Mouse (Mus musculus) liver, embryonic 14.5 days (tissue): ENCODE measurements around the gene Acnat1. TPM values are rescaled to one million over a fixed set of nuclear protein-coding genes. Genes with fewer than 3 reads are reported as not detected.
"Not testable (repeated sequence)": the region's sequence is repeated elsewhere in the genome, so short reads cannot be mapped to it uniquely, and the experiment has no call there.

Experiments used
- ATAC-seq: fragments of 200-750 bp; cut with Nextera tagmentation; 2 replicates; pipeline ENCODE4 v1.8.0; 2017; ENCODE audit warnings: moderate number of reproducible peaks, mild to moderate bottlenecking, moderate library complexity; ENCODE audit not compliant: insufficient read depth
- DNase-seq, 3 experiments: peaks; one replicate each; pipeline ENCODE4 v3.0.0-alpha.2; 2012 to 2013; ENCODE audit warnings: low read depth in 3 of 3, low spot score in 3 of 3
- H3K27ac ChIP-seq: fragments of 300-500 bp; sonication (generic); 2 replicates; pipeline ENCODE4 v1.5.1; 2014; ENCODE audit warnings: moderate library complexity, mild to moderate bottlenecking, control low read depth, inconsistent platforms
- H3K27me3 ChIP-seq: fragments of 300-500 bp; sonication (generic); 2 replicates; pipeline ENCODE4 v1.6.1; 2014; ENCODE audit warnings: mild to moderate bottlenecking, low read length, moderate library complexity; ENCODE audit not compliant: control insufficient read depth, insufficient read depth
- H3K36me3 ChIP-seq: fragments of 300-500 bp; sonication (generic); replicated peaks from 2 replicates; pipeline ENCODE4 v1.6.1; 2014; ENCODE audit warnings: low read depth; ENCODE audit not compliant: control insufficient read depth, insufficient read depth
- H3K4me1 ChIP-seq, 2 experiments: fragments of 200-500 bp in 1 of 2; fragments of 300-500 bp in 1 of 2; sonication (generic) in 1 of 2; replicated peaks; 2 replicates each; pipeline ENCODE4 v1.6.1; 2012 to 2014; ENCODE audit warnings: antibody characterized with exemption in 1 of 2, inconsistent platforms in 1 of 2, low read length in 1 of 2; ENCODE audit not compliant: control insufficient read depth in 2 of 2, insufficient read depth in 2 of 2
- H3K4me2 ChIP-seq: fragments of 300-500 bp; sonication (generic); 2 replicates; pipeline ENCODE4 v1.6.1; 2014; ENCODE audit warnings: low read depth, mild to moderate bottlenecking, control low read depth, moderate library complexity
- H3K4me3 ChIP-seq, 2 experiments: fragments of 200-500 bp in 1 of 2; fragments of 300-500 bp in 1 of 2; sonication (generic) in 1 of 2; 2 replicates each; pipeline ENCODE4 v1.5.1; 2012 to 2014; ENCODE audit warnings: low read depth in 2 of 2, low read length in 2 of 2, mild to moderate bottlenecking in 2 of 2, control low read depth in 1 of 2, inconsistent platforms in 1 of 2, moderate library complexity in 1 of 2; ENCODE audit not compliant: insufficient read depth in 1 of 2
- H3K9ac ChIP-seq: fragments of 300-500 bp; sonication (generic); replicated peaks from 2 replicates; pipeline ENCODE4 v1.6.1; 2014; ENCODE audit warnings: mild to moderate bottlenecking, control low read depth, moderate library complexity
- H3K9me3 ChIP-seq: fragments of 300-500 bp; sonication (generic); 2 replicates; pipeline ENCODE4 v1.6.1; 2016; ENCODE audit warnings: low read length, mixed read lengths; ENCODE audit not compliant: control insufficient read depth
- CTCF ChIP-seq: IDR thresholded peaks from 2 replicates; pipeline ENCODE4 v1.5.1; 2016; ENCODE audit warnings: antibody characterized with exemption, low read depth, control low read depth
- EP300 ChIP-seq: IDR thresholded peaks from 2 replicates; pipeline ENCODE4 v1.6.1; 2016; ENCODE audit warnings: antibody characterized with exemption, low read depth
- WGBS: fragments of 180-500 bp; shearing (Covaris S2); extraction: QIAGEN DNeasy Blood & Tissue Kit; methylation state at CpG from one replicate; pipeline ENCODE4 v1.1.7; 2014; ENCODE audit not compliant: insufficient replicate concordance; 5-methylcytosine and 5-hydroxymethylcytosine counted together
- polyA plus RNA-seq, 2 experiments: library from polyadenylated mRNA; depleted of rRNA in 1 of 2; stranded (reverse) in 1 of 2; unstranded in 1 of 2; fragments of >200 nt; fragmentation: Nextera tagmentation in 1 of 2; extraction: Ambion mirVana in 1 of 2; gene quantifications; 2 replicates each; pipeline versions ENCODE4 v1.2.1 to v1.2.3; 2012 to 2014

Gene Acnat1
- polyA plus RNA-seq, 2 experiments: 0.11 to 1.2 TPM

- no peak for DNase-seq
- Histone ChIP-seq H3K9ac (0 out of 2 replicates have a peak overlapping the region, but pooled peaks have one; percentile 6), H3K27ac (peak overlapping the region; percentile 20; the same call in 1 of the 2 replicates), H3K9me3 (no peaks in the 10 kb centered on the region), H3K36me3 (no peaks in the 10 kb centered on the region), H3K4me3 (no peak overlapping the region; a peak in 1 of 4 replicates), H3K4me2 (peak overlapping the region; percentile 24), H3K4me1 (peaks cover 15 to 42% of the 10 kb centered on the region in 2 experiments), H3K27me3 (no peaks in the 10 kb centered on the region)
- ATAC-seq: no peak
- 42% methylated on average over 21 of the region's 21 CpGs for WGBS
- TF ChIP-seq CTCF (no peak), EP300 (no peak)
Observed at GRCm38 (mm10) chr4:49480104-49480760, 6.5 kb upstream of the Acnat1 start.

DNA sequence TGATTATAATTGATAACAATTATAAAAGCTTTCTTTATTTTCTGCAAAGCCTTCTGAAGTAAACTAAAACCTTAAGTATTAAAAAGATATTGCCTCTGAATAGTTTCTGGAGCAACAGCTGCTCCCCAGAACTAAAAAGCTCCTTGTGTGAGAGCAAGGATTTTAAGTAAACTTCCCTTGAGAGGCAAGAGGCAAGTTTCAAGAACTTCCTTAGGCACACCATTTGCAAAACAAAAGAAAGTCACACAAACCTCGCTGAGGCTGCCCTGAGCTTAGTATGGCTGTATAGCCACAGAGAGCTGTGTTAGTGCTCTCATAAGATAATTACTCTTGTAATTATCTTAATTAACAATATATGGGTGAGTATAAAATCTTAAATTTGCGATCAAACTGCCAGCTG, 5.3 kb upstream of the Acnat1 start:
- H3K4me1 ChIP-seq: peaks cover 27 to 53% of the 10 kb centered on the region in 2 experiments

DNA sequence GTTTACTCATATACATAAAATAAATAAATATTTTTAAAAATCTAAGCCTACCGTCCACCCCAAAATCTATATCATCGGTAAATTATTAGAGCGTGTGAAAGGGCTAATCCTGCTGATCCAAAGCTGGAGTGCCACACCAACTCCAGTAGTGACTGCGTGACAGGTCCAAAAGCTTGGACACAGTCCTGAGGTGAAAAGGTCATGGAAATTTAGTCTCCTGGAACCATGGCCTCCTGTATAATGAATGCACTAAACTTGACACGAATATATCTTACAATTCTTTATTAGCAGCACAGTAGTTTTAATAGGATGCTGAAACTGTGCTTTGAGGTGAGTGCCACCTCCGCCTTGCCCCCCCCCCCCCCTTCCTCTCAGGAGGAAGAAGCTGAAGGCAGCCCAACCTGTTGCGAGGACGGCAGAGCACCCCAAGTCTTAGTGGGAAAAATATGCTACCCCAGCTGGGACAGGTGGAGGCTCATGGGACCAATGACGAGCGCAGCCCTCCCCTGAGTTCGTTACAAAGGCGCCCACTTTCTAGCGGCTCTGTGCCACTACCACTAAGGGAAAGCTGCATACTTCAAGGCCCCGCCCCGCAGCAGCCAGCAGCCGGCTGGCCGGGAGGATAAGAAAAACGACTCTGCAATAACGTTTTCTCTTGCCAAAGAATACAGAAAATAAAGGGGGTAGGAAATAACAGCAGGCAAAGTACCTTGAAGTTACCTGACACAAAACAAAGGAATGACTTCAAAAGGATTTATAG, 4.6 kb upstream of the Acnat1 start:
- Histone ChIP-seq H3K9me3 (no peaks in the 10 kb centered on the region), H3K27ac (peak overlapping the region; percentile 52), H3K36me3 (no peaks in the 10 kb centered on the region), H3K27me3 (no peaks in the 10 kb centered on the region), H3K4me1 (peaks cover 31 to 60% of the 10 kb centered on the region in 2 experiments), H3K4me3 (peak overlapping the region; percentile 40 to 42), H3K9ac (peak overlapping the region; percentile 68), H3K4me2 (peak overlapping the region; percentile 69)
- peak; percentile 76 for ATAC-seq
- WGBS: 14% methylated on average over 19 of the region's 19 CpGs
- peak; percentile 62 to 65 (median 65) for DNase-seq
- TF ChIP-seq EP300 (peak; percentile 82), CTCF (no peak)

More for the DNA sequence above, 5.3 kb upstream of the Acnat1 start:
- not testable (repeated sequence) for H3K9me3 ChIP-seq, H3K27me3 ChIP-seq, ATAC-seq, H3K36me3 ChIP-seq, DNase-seq, H3K4me3 ChIP-seq
- Histone ChIP-seq H3K27ac (peak overlapping the region; percentile 52), H3K9ac (peak overlapping the region; percentile 9; the same call in 1 of the 2 replicates), H3K4me2 (peak overlapping the region; percentile 69)
- WGBS: 19% methylated on average over 2 of the region's 2 CpGs

DNA sequence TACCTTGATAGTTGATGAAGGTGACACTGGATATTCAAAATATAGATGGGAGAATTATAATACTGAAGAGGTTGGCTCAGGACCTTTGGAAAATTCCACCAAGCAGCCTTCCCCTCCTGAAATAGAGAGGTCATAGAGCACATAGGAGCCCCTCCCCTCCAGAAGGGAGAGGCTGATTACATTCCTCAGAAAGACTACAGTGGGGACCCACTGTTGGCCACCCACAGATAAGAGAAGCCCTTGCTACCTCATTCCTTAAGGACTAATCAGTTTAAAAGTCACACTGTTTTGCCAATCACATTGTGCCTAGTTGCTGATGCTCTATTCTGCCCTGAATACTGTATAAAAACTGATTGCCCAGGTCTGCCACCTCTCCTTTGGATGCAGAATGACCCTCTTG, 871 bp upstream of the Acnat1 start:
- peak overlapping the region; percentile 31; the same call in 1 of the 2 replicates for H3K9ac ChIP-seq
- peak overlapping the region; percentile 56 for H3K4me2 ChIP-seq
- no peaks in the 10 kb centered on the region for H3K9me3 ChIP-seq
- H3K27ac ChIP-seq: peak overlapping the region; percentile 79
- ATAC-seq: peak; percentile 88
- H3K27me3 ChIP-seq: no peaks in the 10 kb centered on the region
- peak; percentile 52 to 57 (median 56) for DNase-seq
- no peaks in the 10 kb centered on the region for H3K36me3 ChIP-seq
- H3K4me1 ChIP-seq: peaks cover 34 to 47% of the 10 kb centered on the region in 2 experiments
- TF ChIP-seq CTCF (no peak), EP300 (peak; percentile 81)
- H3K4me3 ChIP-seq: peak overlapping the region in 1 of 2 experiments; percentile 12; a peak in 1 of 4 replicates

DNA sequence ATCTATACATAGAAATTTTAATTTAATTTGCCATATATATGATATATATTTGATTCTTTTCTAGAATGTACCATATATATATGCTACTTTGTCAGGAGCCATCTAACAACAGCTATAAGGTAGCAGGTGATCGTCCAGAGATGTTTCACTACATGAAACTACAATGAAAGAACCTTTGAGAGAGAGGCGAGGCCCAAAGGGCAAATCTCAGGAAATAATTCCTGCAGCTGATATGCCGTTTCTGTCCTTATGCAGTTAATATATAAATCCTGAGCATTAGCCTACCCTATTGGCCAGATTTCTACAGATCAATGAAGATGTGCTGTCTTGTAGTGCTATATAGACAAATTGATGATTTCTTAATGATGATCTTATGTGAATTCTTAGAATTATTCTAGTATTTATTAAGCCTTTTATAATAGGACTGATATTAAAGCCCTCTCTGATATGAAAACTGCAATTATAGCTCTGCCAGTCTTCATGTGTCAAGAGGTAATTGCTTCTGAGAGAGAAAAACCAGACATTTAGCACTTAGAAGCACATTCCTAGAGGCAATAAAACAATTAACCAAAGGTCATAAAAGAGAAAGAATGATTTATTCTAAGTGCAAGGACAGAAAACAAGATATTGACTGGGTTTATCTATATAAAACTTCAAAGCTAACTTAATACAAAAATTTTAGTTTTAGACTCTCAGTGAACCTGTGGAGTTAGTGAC, 4.1 kb downstream of the Acnat1 start:
- TF ChIP-seq EP300 (no peak), CTCF (no peak)
- H3K9me3 ChIP-seq: no peaks in the 10 kb centered on the region
- no peak overlapping the region for H3K9ac ChIP-seq
- no peaks in the 10 kb centered on the region for H3K36me3 ChIP-seq
- peaks cover 12 to 14% of the 10 kb centered on the region in 2 experiments for H3K4me1 ChIP-seq
- 56% methylated on average over 3 of the region's 3 CpGs for WGBS
- DNase-seq (no peak), ATAC-seq (no peak)
- H3K27ac ChIP-seq: no peak overlapping the region
- no peaks in the 10 kb centered on the region for H3K27me3 ChIP-seq
- no peak overlapping the region for H3K4me2 ChIP-seq
- H3K4me3 ChIP-seq: no peak overlapping the region
